Mouse (Mus musculus) liver, adult 2 months (tissue): ENCODE data around the gene Inf2.

Source experiments
- CTCF ChIP-seq: fragments of 200-500 bp; IDR thresholded peaks from 2 replicates; pipeline ENCODE4 v1.5.1; 2011; ENCODE audit warnings: low read depth, low read length, control low read depth
- POLR2A ChIP-seq: fragments of 200-500 bp; IDR thresholded peaks from 2 replicates; pipeline ENCODE4 v1.6.1; 2011; ENCODE audit warnings: low read length, control low read depth; ENCODE audit not compliant: insufficient read depth; ENCODE audit errors: extremely low read depth

GRCm38 (mm10) chr12:112590566-112591239 is 2.1 kb downstream of the Inf2 start:
- TF ChIP-seq POLR2A (no peak), CTCF (no peak)
